Mouse (Mus musculus) neural tube, embryonic 12.5 days (tissue): ENCODE results near the gene Sirt7. TPM values are rescaled to one million over a fixed set of nuclear protein-coding genes. Genes with fewer than 3 reads are reported as not detected.

Experiments
- ATAC-seq: fragments of 200-750 bp; cut with Nextera tagmentation; 2 replicates; pipeline ENCODE4 v1.8.0; 2017; ENCODE audit warnings: low read depth, mild to moderate bottlenecking, moderate TSS enrichment, moderate library complexity; ENCODE audit not compliant: low FRiP score
- H3K27ac ChIP-seq: fragments of 300-500 bp; sonication (generic); 2 replicates; pipeline ENCODE4 v1.5.1; 2016
- H3K27me3 ChIP-seq: fragments of 300-500 bp; sonication (generic); replicated peaks from 2 replicates; pipeline ENCODE4 v1.6.1; 2016; ENCODE audit warnings: mild to moderate bottlenecking
- H3K36me3 ChIP-seq: fragments of 300-500 bp; sonication (generic); 2 replicates; pipeline ENCODE4 v1.6.1; 2016; ENCODE audit warnings: mild to moderate bottlenecking
- H3K4me1 ChIP-seq: fragments of 300-500 bp; sonication (generic); 2 replicates; pipeline ENCODE4 v1.6.1; 2016
- H3K4me2 ChIP-seq: fragments of 300-500 bp; sonication (generic); replicated peaks from 2 replicates; pipeline ENCODE4 v1.6.1; 2016; ENCODE audit warnings: mild to moderate bottlenecking
- H3K4me3 ChIP-seq: fragments of 300-500 bp; sonication (generic); 2 replicates; pipeline ENCODE4 v1.5.1; 2016
- H3K9ac ChIP-seq: fragments of 300-500 bp; sonication (generic); 2 replicates; pipeline ENCODE4 v1.6.1; 2016; ENCODE audit warnings: mild to moderate bottlenecking
- H3K9me3 ChIP-seq: fragments of 300-500 bp; sonication (generic); 2 replicates; pipeline ENCODE4 v1.6.1; 2016; ENCODE audit warnings: mild to moderate bottlenecking
- WGBS: fragments of 180-500 bp; shearing (Covaris S2); methylation state at CpG from one replicate; pipeline ENCODE4 v1.1.7; 2016; 5-methylcytosine and 5-hydroxymethylcytosine counted together
- polyA plus RNA-seq: library from polyadenylated mRNA; unstranded; fragments of >200 nt; fragmentation: Nextera tagmentation; extraction: Ambion mirVana; gene quantifications from 2 replicates; pipeline ENCODE4 v1.2.1, GENCODE M21; 2016

Sirt7 gene
- polyA plus RNA-seq, 1 experiment from 2014 or later = 56.5 TPM

GRCm38 (mm10) chr11:120632559-120633519 is 7.8 kb upstream of the Sirt7 start:
- Histone ChIP-seq H3K4me3 (peak overlapping the region; percentile 90), H3K27me3 (no peaks in the 10 kb centered on the region), H3K27ac (peak overlapping the region; percentile 79), H3K9ac (peak overlapping the region; percentile 95), H3K36me3 (peaks cover 14% of the 10 kb centered on the region), H3K4me1 (peaks cover 40% of the 10 kb centered on the region), H3K4me2 (peak overlapping the region; percentile 97), H3K9me3 (no peaks in the 10 kb centered on the region)
- peak; percentile 82 for ATAC-seq
- under 1% methylated on average over 103 of the region's 116 CpGs for WGBS

GRCm38 (mm10) chr11:120631726-120632448 is 6.8 kb upstream of the Sirt7 start:
- Histone ChIP-seq H3K4me3 (peak overlapping the region; percentile 90), H3K9ac (peak overlapping the region; percentile 95), H3K27ac (no peak overlapping the region), H3K9me3 (no peaks in the 10 kb centered on the region), H3K4me1 (peaks cover 40% of the 10 kb centered on the region), H3K4me2 (peak overlapping the region; percentile 97), H3K27me3 (no peaks in the 10 kb centered on the region), H3K36me3 (peaks cover 23% of the 10 kb centered on the region)
- no peak for ATAC-seq
- 69% methylated on average over 4 of the region's 4 CpGs for WGBS

- Histone ChIP-seq H3K4me2 (peak overlapping the region; percentile 97), H3K9me3 (no peaks in the 10 kb centered on the region), H3K27me3 (no peaks in the 10 kb centered on the region), H3K4me1 (peaks cover 40% of the 10 kb centered on the region), H3K36me3 (peaks cover 29% of the 10 kb centered on the region), H3K4me3 (no peak overlapping the region), H3K9ac (0 out of 2 replicates have a peak overlapping the region, but pooled peaks have one; percentile 6), H3K27ac (no peak overlapping the region)
- ATAC-seq = no peak
- WGBS = 54% methylated on average over 7 of the region's 7 CpGs
Observed at GRCm38 (mm10) chr11:120630881-120631725, 6.1 kb upstream of the Sirt7 start.

DNA sequence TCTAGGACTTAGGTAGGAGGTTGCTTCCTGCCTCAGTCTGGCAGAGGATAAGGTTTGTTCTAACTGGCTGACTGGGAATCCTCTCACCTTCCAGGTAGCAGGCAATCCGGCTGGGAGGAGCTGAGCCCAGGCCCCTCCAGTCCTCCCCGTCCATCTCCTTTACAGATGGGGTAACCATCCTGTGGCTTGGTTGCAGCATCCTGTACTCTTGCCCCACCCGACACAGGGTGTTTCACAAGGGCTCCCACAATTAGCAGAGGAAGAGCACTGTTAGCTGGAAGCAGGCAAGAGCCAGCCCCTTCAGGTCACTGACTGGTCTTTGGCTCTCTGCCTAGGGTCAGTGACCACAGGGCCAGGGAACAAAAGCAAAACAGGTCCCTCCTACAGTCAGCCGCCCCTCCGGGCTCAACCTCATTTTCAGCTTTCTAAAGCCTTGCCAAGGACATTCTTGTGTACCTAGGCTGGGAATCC is 5.4 kb upstream of the Sirt7 start:
- peak overlapping the region; percentile 97 for H3K4me2 ChIP-seq
- H3K4me3 ChIP-seq = no peak overlapping the region
- no peaks in the 10 kb centered on the region for H3K9me3 ChIP-seq
- H3K27ac ChIP-seq = no peak overlapping the region
- H3K9ac ChIP-seq = 0 out of 2 replicates have a peak overlapping the region, but pooled peaks have one; percentile 6
- 48% methylated on average over 5 of the region's 5 CpGs for WGBS
- H3K4me1 ChIP-seq = peaks cover 43% of the 10 kb centered on the region
- no peak for ATAC-seq
- peaks cover 29% of the 10 kb centered on the region for H3K36me3 ChIP-seq
- no peaks in the 10 kb centered on the region for H3K27me3 ChIP-seq

DNA sequence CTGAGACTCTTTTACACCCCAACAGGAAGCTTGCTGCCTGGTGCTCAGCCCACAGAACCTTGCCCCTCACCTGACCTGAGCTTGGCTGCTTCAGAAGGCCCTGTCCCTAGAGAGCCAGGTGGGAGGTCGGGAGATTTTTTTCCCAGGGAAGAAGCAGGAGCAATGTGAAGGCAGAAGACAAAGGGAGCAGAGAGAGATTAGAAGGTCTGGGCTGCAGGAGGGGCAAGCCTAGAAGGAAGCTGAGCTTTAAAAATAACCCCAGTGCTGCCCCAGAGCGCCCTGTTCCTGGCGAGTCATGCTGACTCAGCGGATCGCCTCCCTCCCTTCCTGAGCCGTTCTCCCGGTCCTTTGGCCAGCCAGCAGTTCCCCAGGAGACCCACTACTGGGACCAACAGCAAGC is 4.9 kb upstream of the Sirt7 start:
- 47% methylated on average over 7 of the region's 7 CpGs for WGBS

DNA sequence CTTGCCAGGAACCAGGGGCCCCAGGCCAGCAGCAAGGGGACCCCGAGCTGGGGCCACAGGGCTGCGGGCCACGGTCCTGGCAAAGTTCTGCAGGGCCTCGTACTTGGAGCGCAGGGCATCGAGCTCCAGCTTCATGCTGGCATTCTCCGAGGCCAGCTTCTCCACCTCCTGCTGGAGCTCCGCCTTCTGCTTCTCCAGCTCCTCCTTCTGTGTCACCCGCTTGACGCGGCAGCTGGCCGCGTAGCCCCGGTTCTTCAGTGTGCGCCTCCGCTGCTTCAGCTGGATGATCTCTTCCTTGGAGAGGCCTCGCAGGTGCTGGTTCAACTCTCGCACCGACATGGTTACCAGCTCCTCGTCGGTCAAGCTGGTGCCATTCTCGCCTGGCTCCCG is 4.3 kb upstream of the Sirt7 start:
- no peak overlapping the region for H3K27ac ChIP-seq
- peak overlapping the region; percentile 97 for H3K4me2 ChIP-seq
- H3K4me1 ChIP-seq = peaks cover 48% of the 10 kb centered on the region

More for the DNA sequence above, 4.9 kb upstream of the Sirt7 start:
- H3K27me3 ChIP-seq = no peaks in the 10 kb centered on the region
- H3K9ac ChIP-seq = no peak overlapping the region
- H3K9me3 ChIP-seq = no peaks in the 10 kb centered on the region
- H3K36me3 ChIP-seq = peaks cover 29% of the 10 kb centered on the region
- H3K4me2 ChIP-seq = peak overlapping the region; percentile 97
- ATAC-seq = no peak
- no peak overlapping the region for H3K27ac ChIP-seq
- peaks cover 48% of the 10 kb centered on the region for H3K4me1 ChIP-seq
- 0 out of 2 replicates have a peak overlapping the region, but pooled peaks have one; percentile 3 for H3K4me3 ChIP-seq

DNA sequence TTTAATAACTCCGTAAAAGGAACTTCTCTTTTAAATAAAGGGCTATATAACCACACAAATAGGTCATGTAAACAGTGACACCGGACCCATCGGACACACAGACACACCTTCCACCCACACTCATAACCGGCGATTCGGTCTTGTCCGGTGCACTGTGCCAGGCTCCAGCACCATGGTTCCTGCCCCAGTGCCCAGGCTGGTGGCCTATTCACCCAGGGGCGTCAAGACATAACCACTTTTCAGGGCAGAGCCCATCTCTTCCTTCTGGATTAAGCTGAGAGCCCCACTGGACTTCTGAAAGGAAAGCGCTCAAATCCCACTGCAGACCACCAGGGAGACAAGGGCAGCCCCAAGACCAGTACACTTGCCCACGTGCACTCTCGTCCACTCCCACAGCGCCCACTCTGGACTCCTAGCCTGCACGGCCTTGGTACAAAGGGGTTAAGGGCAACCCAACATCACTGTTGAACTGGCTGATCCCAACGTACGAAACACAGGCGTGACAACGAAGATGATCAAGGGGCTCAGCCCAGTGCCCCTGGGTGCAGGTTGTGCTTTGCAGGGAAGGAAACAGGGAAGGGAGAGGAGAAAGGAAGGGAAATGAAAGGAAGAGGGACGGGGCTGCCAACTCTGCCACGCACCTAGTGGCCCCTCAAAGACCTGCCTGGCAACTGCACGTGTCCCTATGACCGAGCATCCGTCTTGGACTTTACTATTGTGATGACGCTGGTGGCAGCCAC is 3.7 kb upstream of the Sirt7 start:
- Histone ChIP-seq H3K27me3 (no peaks in the 10 kb centered on the region), H3K4me3 (no peak overlapping the region), H3K4me2 (peak overlapping the region; percentile 97), H3K27ac (no peak overlapping the region), H3K9me3 (no peaks in the 10 kb centered on the region), H3K9ac (no peak overlapping the region), H3K36me3 (peaks cover 29% of the 10 kb centered on the region), H3K4me1 (peaks cover 52% of the 10 kb centered on the region)
- WGBS = 94% methylated on average over 23 of the region's 23 CpGs
- no peak for ATAC-seq

More for the DNA sequence above, 4.3 kb upstream of the Sirt7 start:
- 81% methylated on average over 23 of the region's 23 CpGs for WGBS
- Histone ChIP-seq H3K27me3 (no peaks in the 10 kb centered on the region), H3K4me3 (peak overlapping the region; percentile 3; the same call in 1 of the 2 replicates), H3K36me3 (peaks cover 29% of the 10 kb centered on the region), H3K9ac (no peak overlapping the region), H3K9me3 (no peaks in the 10 kb centered on the region)
- ATAC-seq = no peak

DNA sequence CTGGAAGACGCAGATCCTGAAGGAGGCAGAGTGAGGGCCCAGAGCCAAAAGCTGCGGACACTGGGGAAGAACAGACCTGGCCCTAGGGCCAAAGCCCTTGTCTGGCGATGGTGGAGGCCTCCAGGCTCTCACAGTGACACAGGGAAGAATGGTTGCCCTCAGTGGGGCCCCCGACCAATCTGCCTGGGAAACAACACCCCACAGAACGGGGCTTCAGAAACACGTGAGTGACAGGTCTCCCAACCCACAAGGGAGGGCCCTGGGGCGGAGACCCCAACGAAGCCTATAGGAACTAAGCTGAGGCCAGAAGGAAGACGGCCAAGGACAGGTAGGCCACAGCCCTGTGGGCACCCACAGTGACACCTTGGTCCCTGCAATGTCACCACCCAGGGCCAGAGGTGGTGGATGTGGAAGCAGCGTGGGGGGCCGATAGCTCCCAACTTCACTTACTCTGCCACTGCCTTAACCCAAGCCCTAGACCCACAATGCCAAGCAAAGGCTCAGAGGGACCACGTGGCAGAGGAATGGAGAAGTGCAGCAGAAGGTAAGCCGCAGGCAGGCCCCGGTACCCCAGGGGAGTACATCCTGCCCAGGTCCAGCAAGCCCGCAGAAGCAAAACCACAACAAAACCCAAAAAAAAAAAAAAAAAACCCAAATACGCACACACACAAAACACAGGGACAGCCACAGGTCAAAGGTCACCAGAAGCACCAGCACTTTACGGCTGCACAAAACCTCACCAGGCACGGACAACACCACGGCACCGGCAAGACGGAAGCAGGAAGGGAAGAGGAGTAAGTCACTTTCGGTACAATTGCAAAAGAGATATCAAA is 2.6 kb upstream of the Sirt7 start:
- H3K4me3 ChIP-seq = no peak overlapping the region

DNA sequence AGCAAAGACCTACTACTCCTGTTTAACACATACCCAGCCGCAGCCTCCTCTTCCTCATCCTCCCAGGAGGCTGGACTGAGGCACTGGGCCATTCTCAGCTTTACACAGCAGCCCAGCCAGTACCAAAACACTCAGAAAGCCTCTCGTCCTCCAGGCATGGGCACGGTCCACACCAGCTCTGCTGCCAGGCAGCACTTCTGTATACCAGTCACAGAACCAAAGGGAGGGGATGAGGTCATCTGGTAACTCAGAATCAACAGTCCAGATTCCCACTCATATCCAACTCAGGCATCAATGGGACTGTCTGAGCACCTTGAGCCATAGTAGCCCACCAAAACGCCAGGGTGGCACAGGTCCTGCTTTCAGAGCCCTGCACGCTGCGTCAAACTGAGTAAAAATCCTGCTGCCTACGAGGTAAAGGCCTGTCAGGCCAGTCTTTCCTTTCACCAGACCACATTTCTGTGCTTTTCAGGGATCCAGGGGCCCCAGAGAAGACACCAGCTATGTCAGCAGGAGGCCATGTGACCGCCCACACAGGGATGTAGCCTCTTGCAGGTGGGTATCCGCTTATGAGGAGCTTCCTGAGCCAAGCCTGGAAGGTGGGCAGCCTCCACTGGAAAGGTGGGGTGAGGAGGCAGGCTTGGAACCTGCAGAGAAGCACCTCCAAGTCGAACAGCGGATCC is 1.9 kb upstream of the Sirt7 start:
- Histone ChIP-seq H3K27me3 (no peaks in the 10 kb centered on the region), H3K9ac (no peak overlapping the region), H3K36me3 (peaks cover 44% of the 10 kb centered on the region), H3K4me1 (peaks cover 46% of the 10 kb centered on the region), H3K9me3 (no peaks in the 10 kb centered on the region), H3K27ac (no peak overlapping the region), H3K4me3 (no peak overlapping the region; the same call in 1 of the 2 replicates), H3K4me2 (no peak overlapping the region)
- ATAC-seq = no peak
- 91% methylated on average over 11 of the region's 11 CpGs for WGBS

More for the DNA sequence above, 2.6 kb upstream of the Sirt7 start:
- H3K36me3 ChIP-seq = peaks cover 37% of the 10 kb centered on the region
- H3K27ac ChIP-seq = no peak overlapping the region
- no peaks in the 10 kb centered on the region for H3K9me3 ChIP-seq
- 81% methylated on average over 22 of the region's 22 CpGs for WGBS
- no peak overlapping the region for H3K4me2 ChIP-seq
- no peak overlapping the region for H3K9ac ChIP-seq
- H3K27me3 ChIP-seq = no peaks in the 10 kb centered on the region
- ATAC-seq = no peak
- peaks cover 53% of the 10 kb centered on the region for H3K4me1 ChIP-seq

DNA sequence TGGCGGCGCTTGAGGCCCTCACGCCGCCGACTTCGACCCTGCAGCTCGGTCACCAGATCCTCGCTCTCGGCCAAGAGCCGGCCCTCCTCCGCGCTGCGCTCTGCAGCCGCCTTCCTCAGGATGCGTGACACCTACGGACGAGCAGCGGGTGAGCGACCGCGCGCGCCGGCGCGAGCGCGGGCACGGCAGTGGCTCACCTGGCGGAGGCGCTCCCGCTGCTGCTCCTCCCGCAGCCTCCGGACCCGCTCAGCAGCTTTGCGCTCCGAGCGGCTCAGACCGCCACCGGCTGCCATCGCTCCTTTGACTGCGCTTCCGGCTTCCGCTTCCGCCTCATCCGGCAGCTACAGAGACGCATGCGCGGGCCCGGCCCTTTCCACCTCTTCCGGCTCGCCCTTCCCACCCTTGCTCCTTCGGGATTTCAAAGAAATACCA is 344 bp downstream of the Sirt7 start:
- peak; percentile 83 for ATAC-seq
- Histone ChIP-seq H3K4me3 (peak overlapping the region; percentile 99), H3K9me3 (no peaks in the 10 kb centered on the region), H3K27me3 (no peaks in the 10 kb centered on the region), H3K36me3 (peaks cover 62% of the 10 kb centered on the region), H3K4me2 (peak overlapping the region; percentile 99), H3K27ac (peak overlapping the region; percentile 68), H3K9ac (peak overlapping the region; percentile 86), H3K4me1 (peaks cover 23% of the 10 kb centered on the region)
- WGBS = under 1% methylated on average over 53 of the region's 53 CpGs
